Mouse (Mus musculus) thymus, adult 2 months (tissue): ENCODE measurements at regions not wholly inside any gene's neighbourhood (a gene's known extent, or its start where the extent isn't known, plus 50 kb on each side); places are given as distances from the start of the nearest gene placed in this dataset.

Source experiments
- CTCF ChIP-seq: fragments of 200-500 bp; IDR thresholded peaks from 2 replicates; pipeline ENCODE4 v1.5.1; 2012; ENCODE audit warnings: mild to moderate bottlenecking, control low read depth, low read length, moderate library complexity, borderline replicate concordance; ENCODE audit not compliant: control insufficient read depth, poor library complexity, insufficient read depth; ENCODE audit errors: extremely low read depth
- POLR2A ChIP-seq: fragments of 200-500 bp; IDR thresholded peaks from 2 replicates; pipeline ENCODE4 v1.6.1; 2012; ENCODE audit warnings: mild to moderate bottlenecking, low read length, control low read depth, moderate library complexity; ENCODE audit not compliant: control insufficient read depth, poor library complexity, insufficient read depth; ENCODE audit errors: extremely low read depth

- no peak for TF ChIP-seq CTCF
- TF ChIP-seq POLR2A: no peak
These were observed 182.8 kb upstream of the Rybp start for GRCm38 (mm10) chr6:100470071-100470470.
